Mouse (Mus musculus) kidney, adult 2 months (tissue): Measurements from ENCODE around the gene Tymp.

ENCODE experiments used
- CTCF ChIP-seq: fragments of 200-500 bp; conservative IDR thresholded peaks from 2 replicates; pipeline ENCODE4 v1.5.1; 2011; ENCODE audit warnings: low read depth, mild to moderate bottlenecking, control low read depth, low read length, moderate library complexity, mixed read lengths; ENCODE audit not compliant: insufficient read depth, insufficient read length
- POLR2A ChIP-seq: fragments of 200-500 bp; IDR thresholded peaks from one replicate; pipeline ENCODE4 v1.6.1; 2011; ENCODE audit warnings: low read depth, low read length, control low read depth

- TF ChIP-seq POLR2A (no peak), CTCF (no peak)
These were observed 29.9 kb upstream of the Tymp start for GRCm38 (mm10) chr15:89406691-89407090.
